8 mouse cellular contexts compared by ENCODE assay signal in genomic region chr2:173089437-173089836, GRCm38 (mm10). TPM values are rescaled to one million over a fixed set of nuclear protein-coding genes. Genes with fewer than 3 reads are reported as not detected.
DNase-seq lines count a peak whose midpoint lies in the region; ATAC-seq lines count a peak whose summit lies in the region.

No protein-coding gene starts in this region.

- 15% methylated on average over 6 of the region's 6 CpGs for WGBS in intestine, embryonic 15.5 days
- WGBS in midbrain, embryonic 13.5 days: 19% methylated on average over 6 of the region's 6 CpGs

- H3K4me3 ChIP-seq in intestine, embryonic 15.5 days (replicated peaks): no peak overlapping the region
- H3K4me3 ChIP-seq in midbrain, embryonic 13.5 days (replicated peaks): no peak overlapping the region

- H3K27ac ChIP-seq in intestine, embryonic 15.5 days: no peak overlapping the region
- H3K27ac ChIP-seq in midbrain, embryonic 13.5 days: no peak overlapping the region

- ATAC-seq in intestine, embryonic 15.5 days: peak; percentile 64
- 0 out of 2 replicates have a peak, but pooled peaks have one; percentile 74 for ATAC-seq in midbrain, embryonic 13.5 days

- no peaks in the 10 kb centered on the region; the same call in 1 of the 2 replicates for H3K27me3 ChIP-seq in intestine, embryonic 15.5 days (replicated peaks)
- H3K27me3 ChIP-seq in midbrain, embryonic 13.5 days: no peaks in the 10 kb centered on the region

- DNase-seq in 3134 (ENCODE audit: extremely low read depth, insufficient read length, low spot score): peak; percentile 38
- peak; percentile 74 to 81 for DNase-seq in adrenal gland, adult 18-20 months (ENCODE audit: low spot score in 2 of 2)
- DNase-seq in embryo, embryonic 10.5 days (ENCODE audit: low spot score): peak; percentile 95
- DNase-seq in gastrocnemius, postnatal 25 days: peak; percentile 68
- peak; percentile 71 to 84 for DNase-seq in left cerebral cortex, postnatal 36 days (ENCODE audit: low spot score in 2 of 2)
- peak; percentile 69 to 88 for DNase-seq in spleen, adult 18-20 months

- no peaks in the 10 kb centered on the region for H3K36me3 ChIP-seq in intestine, embryonic 15.5 days
- H3K36me3 ChIP-seq in midbrain, embryonic 13.5 days: no peaks in the 10 kb centered on the region

- no peaks in the 10 kb centered on the region for H3K4me1 ChIP-seq in intestine, embryonic 15.5 days (replicated peaks)
- H3K4me1 ChIP-seq in midbrain, embryonic 13.5 days (replicated peaks): no peaks in the 10 kb centered on the region

- H3K9ac ChIP-seq in intestine, embryonic 15.5 days: no peak overlapping the region
- H3K9ac ChIP-seq in midbrain, embryonic 13.5 days (replicated peaks): no peak overlapping the region

- H3K4me2 ChIP-seq in intestine, embryonic 15.5 days (replicated peaks): no peak overlapping the region
- no peak overlapping the region for H3K4me2 ChIP-seq in midbrain, embryonic 13.5 days (replicated peaks)

- intact Hi-C loops in left cerebral cortex, postnatal 36 days (cut with DNase I): loop anchor here (5.0 to 10.0 kb wide), 3 partner anchors 65 to 605 kb away; partner anchors contain the start of gene Rbm38

- H3K9me3 ChIP-seq in intestine, embryonic 15.5 days: no peaks in the 10 kb centered on the region
- H3K9me3 ChIP-seq in midbrain, embryonic 13.5 days: no peaks in the 10 kb centered on the region

RNA-seq across cellular contexts. Expression of gene Ctcfl, which starts 29.9 kb away (rescaled TPM):
- total RNA-seq in adrenal gland, adult 18-20 months (2021): not detected
- not detected for total RNA-seq in gastrocnemius, postnatal 25 days (2021)
- 0.23 and 0.36 TPM in 2 replicates for polyA plus RNA-seq in intestine, embryonic 15.5 days (2015; fragmentation: Nextera tagmentation; extraction: Ambion mirVana)
- under 1 TPM in 1 of 2 experiments, not detected in 1; 0.11 TPM for total RNA-seq in left cerebral cortex, postnatal 36 days (2021)
- 0.10 and 0.15 TPM in 2 replicates for polyA plus RNA-seq in midbrain, embryonic 13.5 days (2015; fragmentation: Nextera tagmentation; extraction: Ambion mirVana)

Comparison
In these comparisons a context has a peak if more than half of its experiments do, and no peak if none do; other contexts are left out.
1. DNase-seq: peak in every context shown above with its lines; median percentile 95 in embryo, embryonic 10.5 days; 78 in spleen, adult 18-20 months; 78 in adrenal gland, adult 18-20 months; 78 in left cerebral cortex, postnatal 36 days; 68 in gastrocnemius, postnatal 25 days; 38 in 3134.